Mouse (Mus musculus): ENCODE measurements around the gene Tnrc6b.
A peak's percentile ranks its signal among the peaks of the same experiment; 100 is the strongest.

Gene Tnrc6b

GRCm38 (mm10) chr15:80710608-80711363 is at the start of gene Tnrc6b:
Tnrc6b (plus strand) TSS chr15:80711313.
- DNase-seq (ENCODE audit: low spot score in 2 of 2): peak; percentile 98

DNA sequence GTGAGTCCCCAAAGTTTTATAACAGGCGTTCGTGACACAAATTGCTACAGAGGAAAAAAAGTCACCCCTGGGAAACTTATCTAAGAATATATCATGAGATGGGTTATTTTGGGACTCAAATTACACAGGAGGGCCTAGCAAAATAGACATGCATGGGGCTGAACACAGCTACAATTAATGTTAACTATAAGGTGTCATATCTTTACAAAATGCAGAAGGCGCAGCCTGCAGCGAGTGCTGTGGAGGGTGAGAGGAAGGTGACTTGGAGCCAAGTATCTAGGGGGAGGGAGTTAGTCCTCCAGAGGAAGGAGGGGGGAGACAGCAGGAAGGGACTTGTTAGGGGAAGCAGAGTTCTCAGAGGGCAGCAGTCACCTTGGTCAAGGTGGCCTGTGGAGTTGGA is 46.7 kb upstream of the Tnrc6b start:
- no peak for DNase-seq (ENCODE audit: low spot score in 2 of 2)

DNA sequence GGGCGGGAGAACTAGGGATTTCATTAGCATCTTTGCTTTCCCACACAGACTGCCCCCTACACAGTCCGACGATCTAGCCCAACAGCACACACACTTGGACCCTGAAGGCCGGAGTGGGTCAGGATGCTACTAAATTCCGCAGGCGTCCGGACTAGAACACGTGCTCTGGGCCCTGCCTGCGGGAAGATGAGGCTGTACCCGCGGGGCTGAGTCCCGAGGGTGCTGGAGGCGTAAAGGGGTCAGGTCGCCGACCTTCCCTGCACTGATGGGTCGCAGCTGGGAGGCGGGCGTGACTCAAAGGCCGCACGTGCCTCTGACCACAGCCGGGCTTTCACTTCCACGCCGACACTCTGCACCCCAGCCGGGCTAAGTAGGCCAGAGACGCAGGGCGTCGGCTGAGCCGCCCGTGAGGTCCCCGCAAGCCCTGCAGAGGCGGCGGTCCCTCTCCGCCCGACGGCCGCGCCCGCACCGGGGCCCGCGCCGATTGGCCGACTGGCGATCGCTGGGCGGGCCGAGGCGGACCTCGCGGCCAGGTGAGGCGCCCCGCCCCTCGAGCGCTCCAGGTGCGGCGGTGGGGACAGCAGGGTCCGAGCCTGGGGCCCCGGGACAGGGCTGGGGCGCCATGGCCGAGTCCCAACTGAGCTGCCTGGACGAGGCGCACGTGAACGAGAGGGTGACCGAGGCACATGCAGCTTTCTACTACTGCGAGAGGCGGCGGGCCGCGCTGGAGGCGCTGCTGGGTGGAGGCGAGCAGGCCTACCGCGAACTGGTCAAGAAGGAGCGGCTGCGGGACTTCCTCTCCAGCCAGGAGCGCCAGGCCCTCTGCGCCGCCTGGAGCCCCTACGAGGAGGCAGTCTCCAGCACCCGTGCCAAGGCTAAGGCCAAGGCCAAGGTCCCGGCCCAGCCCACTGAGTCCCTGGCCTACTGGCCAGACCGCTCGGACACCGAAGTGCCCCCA is 39.5 kb upstream of the Tnrc6b start, which contains the start of gene Fam83f:
Fam83f (plus strand) TSS at position 553 of the 958 bp plus-strand sequence.
- peak; percentile 41 to 74 for DNase-seq (ENCODE audit: low spot score in 2 of 2)

GRCm38 (mm10) chr15:80672810-80673209 is 38.3 kb upstream of the Tnrc6b start:
- DNase-seq (ENCODE audit: low spot score in 2 of 2): no peak

DNA sequence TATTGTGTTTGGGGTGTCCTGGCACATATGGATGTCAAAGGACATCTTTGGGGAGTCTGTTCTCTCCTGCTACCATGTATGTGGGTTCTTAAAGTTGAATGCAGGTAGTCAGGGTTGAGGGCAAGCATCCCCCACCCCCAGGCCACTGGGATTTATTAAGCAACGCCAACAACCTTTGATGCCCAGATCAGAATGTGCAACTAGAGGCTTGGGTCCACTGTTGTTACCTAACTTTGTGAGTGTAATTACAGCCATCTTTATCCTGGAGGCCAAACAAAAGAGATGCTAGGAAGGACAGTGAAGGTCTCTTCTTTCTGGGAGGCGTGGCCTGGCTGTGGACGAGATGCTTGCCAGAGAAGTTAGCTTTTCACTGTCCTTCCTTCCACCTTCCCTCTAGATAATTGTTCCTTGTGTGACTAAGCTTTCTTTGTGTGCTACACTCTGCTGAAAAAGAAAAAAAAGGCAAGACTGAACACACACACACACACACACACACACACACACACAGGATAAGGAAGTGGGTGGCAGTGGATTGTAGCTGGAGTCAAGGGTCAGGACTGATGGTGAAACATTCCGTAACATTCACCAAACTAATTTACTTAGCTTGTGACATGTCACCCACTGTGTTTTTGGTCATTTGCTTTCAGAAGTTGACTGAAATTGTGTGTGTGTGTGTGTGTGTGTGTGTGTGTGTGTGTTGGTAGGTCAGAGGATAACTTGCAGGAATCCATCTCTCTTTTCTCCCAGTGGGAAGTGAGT is 37.6 kb upstream of the Tnrc6b start:
- no peak for DNase-seq (ENCODE audit: low spot score in 2 of 2)

DNA sequence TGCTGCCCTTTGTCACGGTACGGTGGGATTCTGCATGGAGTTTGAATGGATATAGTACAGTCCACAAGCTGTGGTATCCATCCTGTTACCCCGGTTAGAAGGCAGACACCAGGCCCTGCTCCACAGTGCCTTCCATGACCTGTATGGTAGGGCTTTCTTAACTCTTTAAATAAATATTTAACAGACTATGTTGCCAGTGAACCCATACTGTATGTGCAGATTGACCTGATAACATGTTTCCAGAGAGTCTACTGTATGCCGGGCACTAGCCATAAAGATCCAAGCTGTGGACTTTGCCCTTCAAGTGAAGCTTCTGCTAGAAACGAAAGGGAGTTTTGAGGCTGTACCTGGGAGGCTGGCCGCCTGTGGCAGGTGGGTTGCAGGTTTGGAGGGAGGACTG is 36.4 kb upstream of the Tnrc6b start:
- no peak for DNase-seq (ENCODE audit: low spot score in 2 of 2)

DNA sequence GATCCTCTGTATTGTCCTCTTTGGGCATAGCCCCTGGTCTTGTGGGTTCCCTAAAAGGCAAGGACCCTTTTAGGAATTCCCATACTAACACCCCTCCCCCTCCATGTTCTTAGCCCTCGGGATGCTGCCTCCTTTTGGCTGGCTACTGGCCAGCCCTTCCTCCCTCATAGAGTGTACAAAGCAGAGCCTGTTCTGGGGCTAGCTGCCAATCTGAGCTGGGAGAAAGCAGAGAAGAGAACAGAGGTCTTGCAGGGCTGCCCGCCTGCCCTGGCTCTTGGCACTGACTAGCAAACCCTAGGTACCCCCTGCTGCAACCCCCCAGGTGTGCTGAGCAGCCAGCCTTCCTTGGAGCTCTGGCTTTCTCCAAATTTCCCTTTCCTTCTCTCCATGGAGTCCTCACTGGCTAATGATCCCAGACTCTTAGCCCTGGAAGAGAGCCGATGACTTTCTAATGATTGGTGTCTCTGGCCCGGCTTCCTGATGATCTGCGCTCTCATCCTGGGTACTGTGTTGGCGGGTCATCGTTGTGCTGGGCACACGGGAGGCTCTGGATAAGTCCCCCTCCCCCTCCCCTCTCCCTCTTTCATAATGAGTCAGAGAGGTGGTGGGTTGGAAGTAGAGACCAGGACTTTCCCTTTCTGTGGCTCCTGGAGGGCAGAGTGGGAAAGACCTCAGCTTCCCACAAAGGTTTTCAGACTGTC is 31.4 kb upstream of the Tnrc6b start:
- no peak for DNase-seq (ENCODE audit: low spot score in 2 of 2)

- DNase-seq (ENCODE audit: low spot score in 2 of 2): no peak
These were observed 30.6 kb upstream of the Tnrc6b start for GRCm38 (mm10) chr15:80680347-80681030.

DNA sequence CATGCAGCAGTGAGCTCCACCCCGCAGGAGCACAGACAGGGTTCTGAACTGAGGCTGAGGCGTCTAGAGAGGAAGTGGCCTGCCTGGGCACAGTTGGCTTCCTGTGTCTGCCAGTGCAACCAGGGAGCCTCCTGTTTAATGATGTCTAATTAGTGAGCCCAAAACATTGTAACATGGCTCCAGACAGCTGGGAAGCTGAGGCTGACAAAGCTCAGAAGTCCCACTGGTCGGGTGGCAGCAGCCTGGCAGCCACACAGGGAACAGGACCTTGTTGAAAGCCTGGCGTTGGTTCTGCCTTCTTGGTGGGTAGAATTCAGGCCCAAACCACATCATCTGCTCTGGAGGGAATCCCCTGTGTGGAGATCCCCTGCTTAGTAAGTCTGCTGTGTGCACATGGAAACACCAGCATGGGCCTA is 29.6 kb upstream of the Tnrc6b start:
- no peak for DNase-seq (ENCODE audit: low spot score in 2 of 2)

DNA sequence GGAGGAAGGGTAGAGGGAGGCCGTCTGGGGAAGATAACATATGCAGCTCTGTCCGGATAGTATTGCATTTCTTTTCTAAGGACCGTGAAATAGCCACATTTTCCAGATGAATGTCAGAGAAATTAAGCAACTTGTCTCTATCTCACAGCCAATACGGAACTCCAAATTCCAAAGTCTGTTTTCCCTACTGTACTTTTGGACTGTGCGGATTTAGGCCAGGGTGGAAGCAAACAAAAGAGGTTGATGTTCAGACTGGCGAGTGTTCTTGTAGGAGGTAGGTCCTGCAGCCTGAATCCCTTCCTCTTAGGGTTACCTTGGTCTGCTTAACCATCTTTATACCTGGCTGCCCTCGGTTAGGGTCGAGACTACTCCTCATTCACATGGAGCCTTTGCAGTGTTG is 28.8 kb upstream of the Tnrc6b start:
- no peak for DNase-seq (ENCODE audit: low spot score in 2 of 2)

GRCm38 (mm10) chr15:80683151-80683550 is 28.0 kb upstream of the Tnrc6b start:
- DNase-seq (ENCODE audit: low spot score in 2 of 2): no peak

- DNase-seq (ENCODE audit: low spot score in 2 of 2): no peak
These were observed 27.1 kb upstream of the Tnrc6b start for GRCm38 (mm10) chr15:80683990-80684389.

DNA sequence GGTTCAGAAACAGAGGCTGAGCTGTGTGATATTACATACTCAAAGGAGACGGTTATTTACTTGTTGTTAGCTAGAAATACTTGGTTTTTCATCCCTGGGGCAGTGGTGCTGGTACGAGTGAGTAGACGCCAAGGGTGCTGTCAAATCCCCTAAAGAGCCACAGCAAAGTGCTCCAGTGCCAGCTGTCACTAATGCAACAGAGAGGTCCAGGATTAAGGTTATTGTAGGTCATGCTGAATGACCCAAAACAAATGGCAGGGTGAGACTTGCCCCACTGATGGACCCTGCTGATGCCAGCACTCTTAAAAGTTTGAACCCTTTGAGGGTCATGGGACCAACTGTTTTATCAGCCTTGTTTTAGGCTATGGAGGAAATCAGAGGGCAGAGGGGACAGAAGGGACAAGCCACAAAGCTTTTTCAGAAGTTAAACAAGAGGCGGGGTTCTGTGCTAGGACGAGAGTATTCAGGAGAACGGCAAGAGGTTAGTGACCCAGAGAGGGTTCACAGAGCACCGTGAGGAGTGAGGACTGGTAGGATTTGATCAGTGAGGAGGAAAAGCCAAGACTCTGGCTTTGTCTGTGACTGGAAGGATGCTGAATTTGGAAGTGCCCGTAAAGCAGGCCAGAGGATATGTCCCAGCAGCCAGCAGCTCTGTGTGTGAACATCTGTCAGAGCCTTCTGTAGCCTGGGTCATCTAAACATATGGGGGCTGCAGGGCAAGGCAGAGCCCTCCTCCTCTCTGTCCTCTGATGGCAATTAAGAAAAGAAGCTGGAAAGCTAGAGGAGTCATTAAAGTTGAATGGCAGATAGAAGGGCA is 26.1 kb upstream of the Tnrc6b start:
- DNase-seq (ENCODE audit: low spot score in 2 of 2): no peak

DNA sequence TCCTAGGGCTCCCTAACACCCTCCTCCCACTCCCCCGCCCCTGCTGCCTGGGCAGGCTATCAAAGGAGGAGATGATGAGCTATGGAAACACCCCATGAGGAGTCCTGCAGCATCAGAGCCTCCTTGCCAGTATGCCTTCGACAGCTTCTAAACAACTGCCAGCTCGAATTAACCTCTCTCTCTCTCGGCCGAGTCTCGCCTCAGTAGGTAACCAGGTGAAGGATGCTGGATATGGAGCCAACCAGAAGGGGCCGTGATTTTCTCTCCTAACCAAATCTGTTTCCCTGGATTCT is 25.6 kb upstream of the Tnrc6b start:
- DNase-seq (ENCODE audit: low spot score in 2 of 2): no peak

GRCm38 (mm10) chr15:80688536-80688935 is 22.6 kb upstream of the Tnrc6b start:
- no peak for DNase-seq (ENCODE audit: low spot score in 2 of 2)

DNA sequence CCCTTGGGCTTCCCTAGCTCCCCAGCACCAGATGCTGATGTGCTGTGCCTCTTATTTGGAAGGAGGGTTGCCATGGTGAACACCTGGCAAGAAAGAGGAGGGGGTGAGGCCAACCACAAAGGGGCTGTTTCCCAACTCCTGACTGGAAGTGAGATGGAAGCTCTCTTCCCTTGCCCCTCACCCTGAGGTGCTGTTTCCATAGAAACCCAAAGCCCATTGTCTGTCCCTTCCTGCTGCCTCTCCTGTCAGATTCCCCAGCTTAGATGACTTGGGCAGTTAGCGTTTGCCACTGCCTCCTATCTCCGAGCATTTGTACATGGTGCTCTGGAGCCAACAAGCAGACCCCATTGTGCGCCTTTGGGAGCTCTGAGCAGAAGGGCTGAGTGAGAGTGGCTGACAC is 17.6 kb upstream of the Tnrc6b start:
- no peak for DNase-seq (ENCODE audit: low spot score in 2 of 2)

DNA sequence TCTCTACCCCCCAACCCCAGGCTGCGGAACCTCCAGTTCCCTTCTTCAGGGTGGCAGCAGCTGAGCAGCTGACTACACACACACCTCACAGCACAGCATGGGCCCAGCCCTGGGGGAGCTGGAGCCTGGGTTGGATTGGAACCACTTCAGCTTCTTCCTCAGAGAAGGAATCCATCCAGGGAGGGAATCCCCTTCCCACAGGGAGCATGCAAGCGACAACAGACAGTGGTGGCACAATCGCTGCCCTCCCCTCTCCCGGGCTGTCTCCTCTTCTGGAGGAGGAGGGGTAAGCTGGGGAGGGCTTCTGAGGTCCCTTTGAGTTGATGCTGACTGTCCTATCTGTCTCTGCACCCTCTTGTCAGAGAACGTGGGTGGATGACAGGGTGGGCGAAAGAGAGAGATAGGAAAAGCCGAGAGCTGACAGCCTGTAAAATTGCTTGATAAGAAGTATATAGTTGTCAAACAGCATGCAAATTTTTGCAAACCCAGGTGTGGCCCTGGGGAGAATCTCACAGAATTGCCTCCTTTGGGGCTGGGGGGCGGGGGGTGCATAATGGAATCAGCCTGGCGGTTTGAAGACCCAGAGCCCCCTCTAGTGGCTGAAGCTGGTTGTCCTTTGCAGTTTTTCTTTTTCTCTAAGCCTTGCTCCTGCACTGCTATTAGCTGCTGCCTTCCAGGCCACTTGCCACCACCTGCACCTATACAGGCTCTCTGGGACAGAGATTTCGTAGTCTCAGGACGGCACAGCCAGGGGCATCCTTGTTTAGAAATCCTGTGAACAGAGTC is 16.8 kb upstream of the Tnrc6b start:
- peak; percentile 71 to 87 for DNase-seq (ENCODE audit: low spot score in 2 of 2)

DNA sequence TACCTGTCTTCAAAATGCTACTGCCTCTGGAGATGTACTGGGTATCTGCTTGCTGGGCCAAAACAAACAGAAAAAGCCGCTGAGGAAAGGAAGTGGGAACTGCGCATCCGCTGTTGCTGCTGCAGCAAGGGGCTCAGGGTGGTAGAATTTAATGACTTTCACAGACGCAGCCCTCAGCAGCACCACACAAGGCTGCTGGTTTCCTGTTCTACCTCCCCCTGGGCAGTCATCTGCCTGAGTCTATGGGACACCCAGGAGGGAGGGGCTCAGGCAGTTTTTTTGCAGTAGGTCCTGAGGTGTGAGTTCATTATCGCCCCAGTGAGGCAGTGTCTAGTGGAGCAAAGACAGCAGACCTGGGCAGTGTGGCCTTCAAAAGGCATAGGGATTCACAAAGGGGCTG is 13.5 kb upstream of the Tnrc6b start:
- DNase-seq (ENCODE audit: low spot score in 2 of 2): no peak
